Mouse (Mus musculus) left cerebral cortex, adult 9 months (tissue): ENCODE results near the gene Susd6.
"Not testable (repeated sequence)": the region's sequence is repeated elsewhere in the genome, so short reads cannot be mapped to it uniquely, and the experiment has no call there.

Source experiments
- DNase-seq, 2 experiments: peaks; one replicate each; pipeline ENCODE4 v3.0.0; 2022; ENCODE audit warnings: low spot score in 2 of 2

The Susd6 gene

GRCm38 (mm10) chr12:80785597-80785996 is 4.7 kb upstream of the Susd6 start:
- DNase-seq, result no peak

DNA sequence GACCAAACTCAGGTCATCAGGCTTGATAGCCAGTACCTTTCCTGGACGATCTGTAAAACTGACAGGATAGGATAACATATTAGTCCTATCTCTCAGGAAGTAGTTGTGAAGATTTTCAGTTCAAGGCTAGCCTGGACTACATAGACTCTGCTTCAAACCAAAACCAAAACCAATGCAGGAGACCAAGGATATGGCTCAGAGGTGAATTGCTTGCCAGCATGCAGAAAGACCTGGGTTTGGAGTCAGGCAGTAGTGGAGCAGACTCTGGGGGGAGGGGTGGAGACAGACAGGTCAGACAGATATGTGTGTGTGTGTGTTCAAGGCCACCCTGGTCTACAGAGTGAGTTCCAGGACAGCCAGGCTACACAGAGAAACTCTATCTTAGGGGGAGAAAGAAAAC is 3.7 kb upstream of the Susd6 start:
- no peak for DNase-seq

DNA sequence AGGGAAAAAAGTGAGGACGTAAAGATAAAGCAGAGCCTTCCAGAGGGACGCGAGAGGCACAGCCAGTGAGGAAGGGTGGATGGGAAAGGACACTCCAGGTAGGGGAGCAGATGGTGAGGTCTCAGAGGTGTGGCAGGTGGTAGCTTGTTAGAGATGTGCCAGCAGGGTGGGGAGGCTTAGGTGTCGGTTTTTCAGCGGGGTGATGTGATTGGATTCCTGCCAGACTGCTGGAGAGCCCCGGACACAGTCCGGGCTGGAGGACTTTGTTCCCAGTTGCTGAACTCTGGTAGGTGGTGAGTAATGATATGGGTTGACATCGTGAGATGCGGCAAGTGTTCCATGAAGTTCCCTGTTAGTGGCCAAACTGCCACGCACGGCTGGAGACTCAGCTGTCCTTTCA is 2.7 kb upstream of the Susd6 start:
- no peak for DNase-seq

- DNase-seq, result no peak
Measured at GRCm38 (mm10) chr12:80788188-80788587, 2.1 kb upstream of the Susd6 start.

- DNase-seq, result not testable (repeated sequence)
Measured at GRCm38 (mm10) chr12:80789276-80789675, 1.0 kb upstream of the Susd6 start.

DNA sequence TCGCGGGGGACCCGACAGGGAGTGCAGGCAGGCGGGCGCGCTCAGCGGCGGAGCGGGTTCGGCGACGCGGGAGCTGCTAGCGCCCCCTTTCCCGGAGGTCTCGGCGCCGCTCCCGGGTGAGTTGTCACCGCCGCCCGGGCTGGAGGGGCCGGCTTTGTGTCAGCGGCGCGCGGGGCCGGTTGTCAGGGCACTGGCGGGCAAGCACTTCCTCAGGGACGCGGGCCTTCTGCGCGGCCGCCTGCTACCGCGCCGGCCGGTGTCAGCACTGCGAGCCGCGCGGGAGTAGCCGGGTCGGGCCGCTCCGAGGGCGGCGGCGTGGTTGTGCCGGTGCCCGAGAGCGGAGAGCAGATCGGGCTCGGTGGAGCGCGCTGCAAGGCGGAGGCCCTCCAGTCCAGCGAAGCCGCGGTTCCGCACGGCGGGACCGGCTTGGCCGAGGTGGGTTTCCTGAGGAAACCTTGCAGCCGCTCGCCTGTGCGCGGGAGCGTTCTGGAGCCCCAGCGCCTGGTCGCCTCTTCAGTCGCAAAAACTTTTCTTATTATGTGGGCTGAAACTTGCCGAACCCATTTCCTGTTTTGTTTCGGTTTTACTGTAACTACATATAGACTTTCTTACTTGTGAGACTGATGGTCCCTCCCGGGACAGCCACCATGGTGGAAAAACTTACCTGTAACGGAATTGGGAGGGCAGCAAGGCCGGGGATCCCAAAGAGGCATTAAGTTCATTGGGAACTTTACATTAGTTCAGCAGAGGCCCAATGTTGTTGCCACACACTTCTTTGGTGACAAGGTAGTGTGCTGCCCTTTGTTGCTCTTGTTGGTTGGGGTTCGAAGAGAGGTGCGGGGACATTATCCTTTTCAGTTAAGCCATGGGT is 625 bp downstream of the Susd6 start:
- DNase-seq, result no peak

DNA sequence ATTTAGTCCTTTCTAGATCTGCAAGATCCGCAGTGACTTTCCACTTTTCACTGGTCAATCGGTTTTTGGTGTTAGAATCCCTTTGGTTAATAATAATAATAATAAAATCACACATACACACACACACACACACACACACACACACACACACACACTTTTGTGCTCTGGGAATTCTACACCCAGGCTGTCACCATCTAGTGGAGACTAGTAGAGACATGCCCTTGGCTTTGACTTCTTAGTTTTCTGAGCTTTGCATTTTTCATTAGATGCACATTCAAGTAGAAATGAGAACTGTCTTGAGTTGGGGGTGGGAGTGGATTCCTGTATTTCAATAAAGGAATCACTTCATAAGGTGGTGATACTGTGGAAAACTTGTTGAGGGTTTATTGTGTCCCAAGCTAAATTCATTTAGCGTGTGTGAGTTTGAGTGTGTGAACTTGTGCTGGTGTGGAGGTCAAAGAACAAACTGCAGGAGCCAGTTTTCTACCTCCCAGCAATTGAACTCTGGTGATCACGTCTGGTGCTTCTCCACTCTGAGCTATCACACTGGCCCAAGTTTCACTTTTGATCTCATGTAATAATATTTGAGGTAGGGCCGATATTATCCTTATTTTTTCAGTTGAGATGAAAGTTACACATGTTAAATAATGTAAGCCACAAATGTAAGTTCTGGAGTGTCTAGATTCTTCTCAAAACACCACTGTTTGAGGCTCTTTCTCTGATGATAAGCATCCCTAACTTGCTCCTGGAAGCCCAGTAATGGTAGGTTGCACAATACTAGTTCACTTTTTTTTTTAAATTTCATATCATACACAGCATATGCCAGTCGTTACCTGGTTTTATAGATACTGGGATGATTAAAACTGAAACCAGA is 1.5 kb downstream of the Susd6 start:
- no peak for DNase-seq

DNA sequence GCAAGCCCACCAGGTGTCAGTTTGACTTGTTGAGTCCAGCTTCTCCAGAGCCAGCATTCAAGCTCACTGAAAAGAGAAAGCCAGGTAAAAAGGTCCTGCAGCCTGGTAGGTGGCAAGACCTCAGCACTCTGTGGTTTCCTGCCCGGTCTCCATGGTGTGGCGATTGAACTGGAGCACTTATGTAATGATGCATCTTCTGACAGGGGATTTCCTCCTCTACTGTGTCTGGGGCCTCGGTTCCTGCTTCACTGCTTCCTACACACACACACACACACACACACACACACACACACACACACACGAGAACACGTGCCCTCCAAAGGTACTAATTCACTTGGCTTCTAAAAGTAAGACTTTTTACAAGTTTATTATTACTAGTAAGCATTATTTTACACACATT is 2.6 kb downstream of the Susd6 start:
- DNase-seq, result peak in 1 of 2 experiments; percentile 17

GRCm38 (mm10) chr12:80793535-80793934 is 3.2 kb downstream of the Susd6 start:
- DNase-seq, result no peak

GRCm38 (mm10) chr12:80794522-80794921 is 4.2 kb downstream of the Susd6 start:
- no peak for DNase-seq

DNA sequence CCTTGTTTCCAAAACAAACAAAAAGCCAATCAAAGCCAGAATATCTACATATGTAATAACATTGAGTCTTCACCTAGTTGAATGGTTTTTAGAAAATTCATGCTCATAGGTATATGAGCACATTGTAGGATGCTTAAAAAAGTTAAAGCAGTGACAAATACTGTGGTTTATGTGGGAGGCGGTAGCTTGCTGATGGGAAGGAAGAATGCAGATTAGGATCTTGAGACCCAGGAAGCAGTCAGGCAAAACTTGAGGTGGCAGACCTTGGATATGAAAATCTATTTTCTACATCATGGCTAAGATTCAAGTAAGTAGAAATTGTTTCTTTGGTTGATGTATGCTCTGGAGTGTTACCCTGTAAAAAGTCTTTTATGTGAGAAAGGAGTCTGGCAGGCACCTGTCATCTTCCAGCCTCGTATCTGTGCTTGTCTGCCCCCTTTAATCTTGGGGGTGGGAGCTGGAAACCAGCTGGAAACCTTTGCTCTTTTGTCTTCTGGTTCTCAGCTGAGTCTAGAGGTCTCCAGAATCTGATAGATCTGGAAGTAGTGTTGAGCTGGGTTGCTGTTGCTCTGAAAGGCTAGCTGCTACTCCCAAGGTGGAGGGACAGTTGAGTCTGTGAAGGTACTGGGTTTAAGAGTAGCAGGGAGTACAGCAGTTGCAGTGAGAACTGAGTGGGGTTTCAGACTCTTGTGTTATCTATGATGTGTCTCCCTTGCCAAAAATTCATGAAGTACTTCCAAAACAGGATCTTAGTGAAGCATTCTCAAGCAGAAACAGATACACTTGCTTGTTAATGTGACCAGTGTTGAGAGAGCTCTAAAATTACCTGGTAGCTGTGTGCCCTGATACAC is 4.8 kb downstream of the Susd6 start:
- DNase-seq, result no peak

DNA sequence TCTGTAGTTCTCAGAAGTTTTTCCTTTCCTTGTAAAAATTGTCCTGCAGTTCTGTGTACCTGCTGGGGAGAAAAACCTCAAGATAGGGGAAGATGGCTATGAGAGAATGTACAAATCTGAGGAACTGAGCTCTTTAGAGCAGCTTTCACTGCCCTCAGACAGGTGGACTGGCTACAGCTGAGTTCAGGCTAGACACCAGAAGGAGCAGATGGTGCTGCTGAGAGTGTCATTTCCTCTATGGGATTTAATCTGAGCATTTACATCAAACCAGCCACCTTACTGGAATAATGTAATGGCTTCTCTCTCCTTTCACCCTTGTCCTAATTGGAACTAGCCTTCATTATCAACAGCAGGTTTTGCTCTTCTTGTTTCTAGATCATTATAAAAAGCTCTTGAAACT is 8.0 kb downstream of the Susd6 start:
- DNase-seq, result no peak

GRCm38 (mm10) chr12:80800156-80800555 is 9.8 kb downstream of the Susd6 start:
- no peak for DNase-seq

GRCm38 (mm10) chr12:80801443-80801842 is 11.1 kb downstream of the Susd6 start:
- DNase-seq, result no peak

DNA sequence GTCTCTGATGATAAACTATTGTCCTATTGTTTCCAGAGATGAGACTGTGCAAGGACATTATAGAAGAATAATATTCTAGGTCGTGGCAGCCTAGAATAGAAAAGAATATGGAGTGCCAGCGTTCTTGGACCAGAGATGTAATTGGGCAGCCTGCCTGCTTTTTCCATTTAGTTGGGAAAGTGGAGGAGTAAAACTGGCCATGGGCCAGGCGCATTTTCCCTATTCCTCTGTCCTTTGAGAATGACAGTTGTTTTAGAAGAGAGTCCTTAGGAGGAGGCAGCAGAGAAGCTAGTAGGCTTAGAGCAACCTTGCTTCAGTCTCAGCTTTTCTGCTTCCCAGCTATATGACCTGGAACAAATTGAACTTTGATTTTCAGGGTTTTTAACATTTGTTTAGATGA is 13.6 kb downstream of the Susd6 start:
- DNase-seq, result peak; percentile 47 to 85

- DNase-seq, result no peak
Measured at GRCm38 (mm10) chr12:80804861-80805428, 14.6 kb downstream of the Susd6 start.

DNA sequence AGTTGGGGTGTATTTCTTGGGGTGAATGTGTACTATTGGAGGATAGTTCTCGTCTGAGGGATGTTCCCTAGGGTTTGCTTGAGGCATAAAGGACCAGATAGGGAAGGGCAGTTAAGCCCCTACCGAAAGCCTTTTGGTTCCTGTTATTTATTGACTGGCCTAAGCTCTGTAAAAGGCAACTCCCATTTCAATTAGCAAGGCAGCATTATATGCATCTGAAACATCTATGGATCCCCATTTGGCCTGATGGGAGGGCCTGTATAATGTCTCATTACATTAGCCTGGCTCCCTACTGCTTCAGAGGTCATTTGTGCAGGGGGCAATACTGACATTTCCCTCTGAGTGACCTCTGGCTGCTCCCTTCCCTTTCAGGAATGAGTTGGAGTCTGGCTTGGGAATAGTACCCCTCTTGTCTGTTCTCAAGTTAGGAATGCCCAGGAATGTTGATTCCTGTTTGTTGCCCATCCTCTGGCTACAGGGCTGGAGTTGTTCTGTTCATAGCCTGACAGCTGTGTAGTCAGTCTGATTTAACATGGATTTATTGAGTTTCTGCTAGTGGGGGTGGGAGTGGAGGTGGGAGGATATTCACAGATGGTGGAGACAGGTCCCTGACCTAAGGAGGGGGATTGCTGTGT is 17.3 kb downstream of the Susd6 start:
- DNase-seq, result no peak

GRCm38 (mm10) chr12:80810005-80810404 is 19.7 kb downstream of the Susd6 start:
- DNase-seq, result no peak

- DNase-seq, result no peak
Measured at GRCm38 (mm10) chr12:80811646-80812509, 21.6 kb downstream of the Susd6 start.

DNA sequence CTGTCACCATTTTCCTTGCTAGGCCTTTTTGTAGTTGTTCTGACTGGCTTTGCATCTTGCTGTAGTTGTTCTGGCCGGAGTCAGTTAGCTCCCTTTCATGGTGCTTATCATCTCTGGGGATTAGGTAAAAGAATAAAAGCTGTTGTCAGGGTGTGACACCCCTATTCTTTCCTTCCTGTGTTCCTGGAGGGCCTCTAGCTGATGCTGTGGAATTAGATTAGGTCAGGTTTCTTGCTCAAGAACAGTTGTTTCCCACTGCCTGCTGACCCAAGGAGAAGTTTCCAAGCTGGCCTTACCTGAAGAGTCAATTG is 22.2 kb downstream of the Susd6 start:
- no peak for DNase-seq
